ENCODE assay signal across 37 mouse cellular contexts in the genomic region with DNA sequence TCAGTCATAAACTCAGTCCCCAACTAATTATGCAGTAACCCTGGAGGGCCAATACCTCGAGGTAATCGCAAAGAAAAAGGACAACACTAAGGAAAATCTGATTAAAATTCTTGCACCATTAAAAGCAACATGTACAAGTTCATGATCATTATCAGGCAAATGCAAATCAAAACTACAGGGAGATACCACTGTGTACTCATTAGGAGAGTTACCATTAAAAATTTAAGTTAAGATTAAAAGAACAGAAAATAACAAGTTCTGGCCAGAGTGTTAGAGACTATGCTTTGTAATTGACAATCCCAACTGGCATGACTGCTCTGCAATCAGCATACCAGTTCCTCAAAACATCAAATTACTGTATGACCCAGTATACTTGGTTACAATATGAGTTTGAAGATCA. TPM values are rescaled to one million over a fixed set of nuclear protein-coding genes. Genes with fewer than 3 reads are reported as not detected.
"Had no signal": no experiment of that assay in that cellular context is flagged by ENCODE, and none has a peak within 500 bp of the region (broad histone marks: within the 10 kb centered on the region; RNA-seq: fewer than 3 reads in every experiment).

No protein-coding gene starts in this region.

- H3K36me3 ChIP-seq: heart, embryonic 13.5 days; heart, embryonic 15.5 days; hindbrain, embryonic 10.5 days; hindbrain, embryonic 12.5 days; intestine, embryonic 15.5 days; limb, embryonic 10.5 days; limb, embryonic 12.5 days had no signal

- H3K27me3 ChIP-seq: heart, embryonic 13.5 days; heart, embryonic 15.5 days; hindbrain, embryonic 12.5 days; intestine, embryonic 15.5 days; limb, embryonic 12.5 days had no signal

- H3K4me1 ChIP-seq: heart, embryonic 13.5 days; heart, embryonic 15.5 days; hindbrain, embryonic 10.5 days; hindbrain, embryonic 12.5 days; intestine, embryonic 15.5 days; limb, embryonic 10.5 days; limb, embryonic 12.5 days had no signal

- H3K4me2 ChIP-seq: heart, embryonic 11.5 days; heart, embryonic 13.5 days; heart, embryonic 15.5 days; hindbrain, embryonic 12.5 days; hindbrain, embryonic 14.5 days; intestine, embryonic 15.5 days; limb, embryonic 12.5 days had no signal

- DNase-seq: gastrocnemius, postnatal 14 days; gastrocnemius, postnatal 36 days; heart, adult 11 months; heart, adult 2 months; heart, postnatal 14 days; heart, postnatal 4 days; kidney, adult 18-20 months; kidney, adult 8-10 months; kidney, postnatal 10 days; kidney, postnatal 25 days; kidney, postnatal 4 days; liver had no signal

- H3K9me3 ChIP-seq: heart, embryonic 13.5 days; heart, embryonic 15.5 days; hindbrain, embryonic 10.5 days; hindbrain, embryonic 12.5 days; intestine, embryonic 15.5 days; limb, embryonic 10.5 days; limb, embryonic 12.5 days had no signal

- H3K9ac ChIP-seq: heart, embryonic 13.5 days; heart, embryonic 15.5 days; hindbrain, embryonic 12.5 days; hindbrain, embryonic 14.5 days; intestine, embryonic 15.5 days; limb, embryonic 12.5 days had no signal

- H3K27ac ChIP-seq: heart, adult 2 months; heart, embryonic 13.5 days; heart, embryonic 15.5 days; hindbrain, embryonic 10.5 days; hindbrain, embryonic 12.5 days; hindbrain, embryonic 14.5 days; intestine, embryonic 15.5 days; layer of hippocampus, adult 2 months; left cerebral cortex, adult 2 months; limb, embryonic 10.5 days; limb, embryonic 12.5 days had no signal

- ATAC-seq: hindbrain, embryonic 16.5 days; inflammation-experienced regulatory T-cells, adult 6 months; intestine, embryonic 15.5 days; intestine, postnatal 0 days had no signal

- H3K4me3 ChIP-seq: heart, adult 2 months; heart, embryonic 13.5 days; heart, embryonic 15.5 days; hindbrain, embryonic 10.5 days; hindbrain, embryonic 12.5 days; intestine, embryonic 15.5 days; layer of hippocampus, adult 2 months; left cerebral cortex, adult 2 months; limb, embryonic 10.5 days; limb, embryonic 12.5 days had no signal

RNA-seq across cellular contexts. Expression of a gene that starts 0.7 kb away (rescaled TPM):
- total RNA-seq: gastrocnemius, adult 8-10 months; gastrocnemius, postnatal 14 days; gastrocnemius, postnatal 36 days; heart, adult 2 months; heart, postnatal 14 days had no signal
- polyA plus RNA-seq: gonadal fat pad, adult 2 months; heart, adult 2 months; heart, embryonic 11.5 days; heart, embryonic 13.5 days; heart, embryonic 15.5 days; heart, postnatal 0 days; hindbrain, embryonic 10.5 days; inflammation-experienced regulatory T-cells, adult 6 months; intestine, embryonic 15.5 days; intestine, postnatal 0 days; kidney, embryonic 14.5 days; kidney, embryonic 16.5 days; limb, embryonic 12.5 days had no signal

RNA-seq across cellular contexts. Expression of a gene that starts 8.8 kb away (rescaled TPM):
- total RNA-seq: gastrocnemius, adult 8-10 months; gastrocnemius, postnatal 14 days; gastrocnemius, postnatal 36 days; heart, adult 2 months; heart, postnatal 14 days; heart, postnatal 4 days had no signal
- polyA plus RNA-seq: gonadal fat pad, adult 2 months; heart, adult 2 months; heart, embryonic 11.5 days; heart, embryonic 13.5 days; heart, embryonic 15.5 days; heart, postnatal 0 days; hindbrain, embryonic 10.5 days; hindbrain, embryonic 12.5 days; hindbrain, embryonic 14.5 days; hindbrain, embryonic 16.5 days; inflammation-experienced regulatory T-cells, adult 6 months; intestine, embryonic 15.5 days; intestine, postnatal 0 days; kidney, embryonic 14.5 days; kidney, embryonic 16.5 days; limb, embryonic 10.5 days; limb, embryonic 12.5 days; limb, embryonic 14.5 days had no signal

RNA-seq across cellular contexts. Expression of a gene that starts 25.3 kb away (rescaled TPM):
- total RNA-seq: gastrocnemius, adult 8-10 months; gastrocnemius, postnatal 14 days; gastrocnemius, postnatal 36 days; heart, adult 2 months; heart, postnatal 14 days; heart, postnatal 4 days; layer of hippocampus, adult 2 months; layer of hippocampus, postnatal 10 days; layer of hippocampus, postnatal 25 days; left cerebral cortex, adult 2 months; left cerebral cortex, postnatal 14 days; left cerebral cortex, postnatal 36 days had no signal
- polyA plus RNA-seq: frontal cortex, adult 2 months; gonadal fat pad, adult 2 months; heart, adult 2 months; heart, embryonic 11.5 days; heart, embryonic 13.5 days; heart, embryonic 15.5 days; heart, postnatal 0 days; hindbrain, embryonic 10.5 days; hindbrain, embryonic 12.5 days; hindbrain, embryonic 14.5 days; hindbrain, embryonic 16.5 days; inflammation-experienced regulatory T-cells, adult 6 months; intestine, embryonic 15.5 days; intestine, postnatal 0 days; kidney, embryonic 14.5 days; kidney, embryonic 16.5 days; limb, embryonic 10.5 days; limb, embryonic 12.5 days; limb, embryonic 14.5 days had no signal

RNA-seq across cellular contexts. Expression of a gene that starts 31.8 kb away (rescaled TPM):
- total RNA-seq: gastrocnemius, adult 8-10 months; gastrocnemius, postnatal 14 days; gastrocnemius, postnatal 36 days; heart, adult 2 months; heart, postnatal 14 days; heart, postnatal 4 days; layer of hippocampus, adult 2 months; layer of hippocampus, postnatal 10 days; layer of hippocampus, postnatal 25 days; left cerebral cortex, adult 2 months; left cerebral cortex, postnatal 14 days; left cerebral cortex, postnatal 36 days had no signal
- polyA plus RNA-seq: frontal cortex, adult 2 months; gonadal fat pad, adult 2 months; heart, adult 2 months; heart, embryonic 11.5 days; heart, embryonic 13.5 days; heart, embryonic 15.5 days; heart, postnatal 0 days; hindbrain, embryonic 10.5 days; hindbrain, embryonic 12.5 days; hindbrain, embryonic 14.5 days; hindbrain, embryonic 16.5 days; inflammation-experienced regulatory T-cells, adult 6 months; intestine, embryonic 15.5 days; intestine, postnatal 0 days; kidney, embryonic 14.5 days; kidney, embryonic 16.5 days; limb, embryonic 10.5 days; limb, embryonic 12.5 days; limb, embryonic 14.5 days had no signal

RNA-seq across cellular contexts. Expression of a gene that starts 32.1 kb away (rescaled TPM):
- total RNA-seq: gastrocnemius, adult 8-10 months; gastrocnemius, postnatal 14 days; gastrocnemius, postnatal 36 days; heart, adult 2 months; heart, postnatal 14 days; heart, postnatal 4 days; layer of hippocampus, adult 2 months; layer of hippocampus, postnatal 10 days; layer of hippocampus, postnatal 25 days; left cerebral cortex, adult 2 months; left cerebral cortex, postnatal 14 days; left cerebral cortex, postnatal 36 days had no signal
- polyA plus RNA-seq: frontal cortex, adult 2 months; heart, embryonic 11.5 days; heart, embryonic 13.5 days; heart, embryonic 15.5 days; heart, postnatal 0 days; hindbrain, embryonic 10.5 days; hindbrain, embryonic 12.5 days; hindbrain, embryonic 14.5 days; hindbrain, embryonic 16.5 days; inflammation-experienced regulatory T-cells, adult 6 months; intestine, embryonic 15.5 days; intestine, postnatal 0 days; kidney, embryonic 14.5 days; kidney, embryonic 16.5 days; limb, embryonic 10.5 days; limb, embryonic 12.5 days; limb, embryonic 14.5 days had no signal
